Mouse (Mus musculus): ENCODE measurements around the gene Pphln1. TPM values are rescaled to one million over a fixed set of nuclear protein-coding genes. Genes with fewer than 3 reads are reported as not detected.

Gene Pphln1
- polyA plus RNA-seq, 1 experiment from 2014 or later: 43.3 TPM

- 63% methylated on average over 5 of the region's 5 CpGs for WGBS (ENCODE audit: insufficient replicate concordance)
- ATAC-seq (replicated peaks; ENCODE audit: insufficient number of reproducible peaks, low FRiP score, low TSS enrichment): no peak
Observed at GRCm38 (mm10) chr15:93381337-93381736, 16.8 kb upstream of the Pphln1 start.

DNA sequence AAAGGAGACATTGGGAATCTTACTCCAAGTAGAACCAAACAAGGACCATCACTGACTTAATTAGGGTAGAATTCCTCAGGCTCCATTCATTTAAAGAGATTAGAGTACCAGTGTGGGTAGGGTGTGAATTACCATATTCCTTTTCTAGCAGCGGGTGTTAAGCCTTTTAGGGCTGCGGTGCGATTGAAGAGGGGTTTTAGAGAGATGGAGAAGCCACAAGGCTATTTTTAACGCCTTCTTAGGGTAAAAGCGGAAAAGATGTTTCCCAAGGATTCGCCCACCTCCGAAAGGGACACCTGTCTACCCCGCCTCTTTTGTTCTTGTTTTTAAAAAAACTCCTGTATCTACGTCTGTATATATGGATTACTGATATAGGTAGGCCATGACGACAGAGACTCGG, 881 bp upstream of the Pphln1 start:
- H3K4me2 ChIP-seq: peak overlapping the region; percentile 77
- no peak overlapping the region for H3K27ac ChIP-seq (ENCODE audit: low read depth, low read length)
- peak overlapping the region; percentile 93 for H3K4me3 ChIP-seq (ENCODE audit: low read depth, low read length)
- WGBS (ENCODE audit: insufficient replicate concordance): 2% methylated on average over 11 of the region's 11 CpGs
- H3K4me1 ChIP-seq (ENCODE audit: control insufficient read depth, insufficient read depth, low read length): peaks cover 19% of the 10 kb centered on the region
- H3K27me3 ChIP-seq (ENCODE audit: control insufficient read depth, insufficient read depth, low read length): no peaks in the 10 kb centered on the region
- no peak for ATAC-seq (replicated peaks; ENCODE audit: insufficient number of reproducible peaks, low FRiP score, low TSS enrichment)
- peak overlapping the region; percentile 96 for H3K9ac ChIP-seq (ENCODE audit: low read depth, low read length)
- no peaks in the 10 kb centered on the region; the same call in 1 of the 2 replicates for H3K36me3 ChIP-seq (ENCODE audit: control insufficient read depth, insufficient read depth, low read length)
- no peaks in the 10 kb centered on the region for H3K9me3 ChIP-seq (replicated peaks; ENCODE audit: control insufficient read depth, low read length)

More at GRCm38 (mm10) chr15:93381337-93381736, 16.8 kb upstream of the Pphln1 start:
- Histone ChIP-seq H3K9ac (ENCODE audit: low read depth, low read length) (no peak overlapping the region), H3K9me3 (replicated peaks; ENCODE audit: control insufficient read depth, low read length) (no peaks in the 10 kb centered on the region), H3K36me3 (ENCODE audit: control insufficient read depth, insufficient read depth, low read length) (peaks cover 3% of the 10 kb centered on the region; the same call in 1 of the 2 replicates), H3K27ac (ENCODE audit: low read depth, low read length) (no peak overlapping the region), H3K4me3 (ENCODE audit: low read depth, low read length) (no peak overlapping the region), H3K27me3 (ENCODE audit: control insufficient read depth, insufficient read depth, low read length) (no peaks in the 10 kb centered on the region), H3K4me1 (ENCODE audit: control insufficient read depth, insufficient read depth, low read length) (no peaks in the 10 kb centered on the region), H3K4me2 (no peak overlapping the region)

GRCm38 (mm10) chr15:93398699-93399540, 770 bp downstream of the Pphln1 start:
- H3K4me1 ChIP-seq (ENCODE audit: control insufficient read depth, insufficient read depth, low read length): peaks cover 19% of the 10 kb centered on the region
- H3K27me3 ChIP-seq (ENCODE audit: control insufficient read depth, insufficient read depth, low read length): no peaks in the 10 kb centered on the region
- peak overlapping the region; percentile 77 for H3K4me2 ChIP-seq
- ATAC-seq (replicated peaks; ENCODE audit: insufficient number of reproducible peaks, low FRiP score, low TSS enrichment): 0 out of 2 replicates have a peak, but pooled peaks have one; percentile 3
- peak overlapping the region; percentile 93 for H3K4me3 ChIP-seq (ENCODE audit: low read depth, low read length)
- 3% methylated on average over 36 of the region's 36 CpGs for WGBS (ENCODE audit: insufficient replicate concordance)
- H3K27ac ChIP-seq (ENCODE audit: low read depth, low read length): peak overlapping the region; percentile 75
- no peaks in the 10 kb centered on the region for H3K9me3 ChIP-seq (replicated peaks; ENCODE audit: control insufficient read depth, low read length)
- peak overlapping the region; percentile 96 for H3K9ac ChIP-seq (ENCODE audit: low read depth, low read length)
- no peaks in the 10 kb centered on the region; the same call in 1 of the 2 replicates for H3K36me3 ChIP-seq (ENCODE audit: control insufficient read depth, insufficient read depth, low read length)

DNA sequence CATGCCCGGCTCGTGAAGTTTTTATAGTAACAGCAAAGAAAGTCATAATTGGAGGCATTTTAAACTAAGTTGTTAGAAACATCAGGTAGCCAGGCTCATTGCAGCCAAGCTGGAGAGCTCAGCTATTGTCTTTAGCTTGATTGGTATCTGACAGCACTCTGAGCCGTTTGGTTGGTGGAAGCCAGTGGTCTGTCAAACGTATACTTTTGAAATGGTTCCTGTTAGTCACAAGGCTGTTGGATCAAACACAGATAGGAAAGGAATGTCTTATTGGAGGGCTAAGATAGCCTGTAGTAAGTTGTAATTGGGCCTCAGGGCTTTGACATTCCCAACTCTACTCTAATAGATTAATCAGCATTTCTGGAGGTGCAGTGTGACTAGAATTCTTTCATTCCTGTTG, 3.3 kb downstream of the Pphln1 start:
- Histone ChIP-seq H3K4me2 (no peak overlapping the region), H3K9ac (ENCODE audit: low read depth, low read length) (no peak overlapping the region), H3K4me3 (ENCODE audit: low read depth, low read length) (no peak overlapping the region), H3K4me1 (ENCODE audit: control insufficient read depth, insufficient read depth, low read length) (peaks cover 19% of the 10 kb centered on the region), H3K36me3 (ENCODE audit: control insufficient read depth, insufficient read depth, low read length) (peaks cover 2% of the 10 kb centered on the region; the same call in 1 of the 2 replicates), H3K27ac (ENCODE audit: low read depth, low read length) (no peak overlapping the region), H3K9me3 (replicated peaks; ENCODE audit: control insufficient read depth, low read length) (no peaks in the 10 kb centered on the region), H3K27me3 (ENCODE audit: control insufficient read depth, insufficient read depth, low read length) (no peaks in the 10 kb centered on the region)
- 47% methylated on average over 4 of the region's 4 CpGs for WGBS (ENCODE audit: insufficient replicate concordance)
- ATAC-seq (replicated peaks; ENCODE audit: insufficient number of reproducible peaks, low FRiP score, low TSS enrichment): no peak

DNA sequence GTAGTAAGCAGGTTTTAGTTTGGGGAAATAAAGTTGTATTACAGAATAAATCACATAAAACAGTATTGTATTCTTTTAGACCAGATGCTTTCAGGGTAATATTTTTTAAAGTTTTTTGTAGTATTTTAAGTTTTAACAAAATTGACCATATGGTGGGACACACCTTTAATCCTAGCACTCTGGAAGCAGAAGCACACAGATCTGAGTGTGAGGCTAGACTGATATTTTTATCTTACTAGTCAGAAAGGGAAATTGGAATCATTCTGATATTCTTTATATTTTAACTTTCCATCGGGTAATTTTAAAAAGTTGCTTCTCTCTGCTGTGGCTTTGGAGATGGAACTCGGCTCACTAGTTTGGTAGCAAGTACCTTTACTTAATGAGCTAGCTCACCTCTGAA, 4.6 kb downstream of the Pphln1 start:
- Histone ChIP-seq H3K27ac (ENCODE audit: low read depth, low read length) (no peak overlapping the region), H3K4me3 (ENCODE audit: low read depth, low read length) (no peak overlapping the region), H3K9ac (ENCODE audit: low read depth, low read length) (no peak overlapping the region), H3K4me1 (ENCODE audit: control insufficient read depth, insufficient read depth, low read length) (peaks cover 9% of the 10 kb centered on the region), H3K4me2 (no peak overlapping the region), H3K27me3 (ENCODE audit: control insufficient read depth, insufficient read depth, low read length) (no peaks in the 10 kb centered on the region), H3K36me3 (ENCODE audit: control insufficient read depth, insufficient read depth, low read length) (peaks cover 3% of the 10 kb centered on the region; the same call in 1 of the 2 replicates), H3K9me3 (replicated peaks; ENCODE audit: control insufficient read depth, low read length) (no peaks in the 10 kb centered on the region)
- no peak for ATAC-seq (replicated peaks; ENCODE audit: insufficient number of reproducible peaks, low FRiP score, low TSS enrichment)
- WGBS (ENCODE audit: insufficient replicate concordance): 93% methylated on average over 2 of the region's 2 CpGs

DNA sequence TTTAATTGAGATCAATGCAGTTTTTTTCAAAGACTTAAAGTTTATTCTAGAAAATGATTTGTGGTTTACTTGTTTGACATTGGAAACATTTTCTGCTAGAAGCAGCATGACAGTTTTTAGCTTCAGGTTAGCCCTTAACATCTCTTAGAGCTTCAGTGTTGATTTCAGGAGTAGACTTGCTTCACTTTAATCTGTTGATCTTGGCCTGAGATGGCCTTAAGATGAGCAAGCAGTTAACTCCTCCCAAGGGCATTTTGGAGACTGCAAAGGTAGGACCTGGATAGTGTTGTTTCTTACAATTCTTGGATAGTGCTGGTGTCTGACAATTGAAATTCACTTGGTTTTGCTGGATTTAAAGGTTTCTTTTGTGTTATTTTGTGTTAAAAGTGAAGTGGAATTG, 6.7 kb downstream of the Pphln1 start:
- no peak overlapping the region for H3K9ac ChIP-seq (ENCODE audit: low read depth, low read length)
- no peak overlapping the region for H3K4me2 ChIP-seq
- H3K27me3 ChIP-seq (ENCODE audit: control insufficient read depth, insufficient read depth, low read length): no peaks in the 10 kb centered on the region
- H3K4me1 ChIP-seq (ENCODE audit: control insufficient read depth, insufficient read depth, low read length): peaks cover 2% of the 10 kb centered on the region; the same call in 1 of the 2 replicates
- H3K9me3 ChIP-seq (replicated peaks; ENCODE audit: control insufficient read depth, low read length): no peaks in the 10 kb centered on the region
- peaks cover 7% of the 10 kb centered on the region; the same call in 1 of the 2 replicates for H3K36me3 ChIP-seq (ENCODE audit: control insufficient read depth, insufficient read depth, low read length)
- no peak overlapping the region for H3K27ac ChIP-seq (ENCODE audit: low read depth, low read length)
- H3K4me3 ChIP-seq (ENCODE audit: low read depth, low read length): no peak overlapping the region
- ATAC-seq (replicated peaks; ENCODE audit: insufficient number of reproducible peaks, low FRiP score, low TSS enrichment): no peak

DNA sequence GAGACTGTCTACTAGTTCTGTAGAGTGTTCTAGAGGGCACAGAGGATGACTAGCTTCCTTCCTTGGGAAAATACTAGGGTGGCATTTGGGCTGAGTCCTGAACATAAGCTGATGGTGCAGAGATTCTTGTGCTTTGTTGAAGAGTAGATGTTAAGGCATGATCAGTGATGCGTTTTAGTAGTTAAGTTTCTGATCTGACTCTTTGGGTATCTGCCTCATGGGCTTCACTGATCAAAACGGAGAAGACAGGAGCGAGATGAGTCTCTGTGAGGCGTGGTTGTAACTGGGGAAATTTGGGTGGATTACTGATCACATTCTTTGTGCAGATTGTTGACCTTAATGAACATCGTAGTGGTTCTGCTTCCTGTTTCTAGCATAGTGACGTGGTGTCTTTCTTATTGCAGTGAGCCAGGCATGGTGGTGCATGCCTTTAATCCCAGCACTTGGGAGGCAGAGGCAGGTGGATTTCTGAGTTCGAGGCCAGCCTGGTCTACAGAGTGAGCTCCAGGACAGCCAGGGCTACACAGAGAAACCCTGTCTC, 7.4 kb downstream of the Pphln1 start:
- Histone ChIP-seq H3K4me3 (ENCODE audit: low read depth, low read length) (no peak overlapping the region), H3K4me2 (no peak overlapping the region), H3K9ac (ENCODE audit: low read depth, low read length) (no peak overlapping the region), H3K36me3 (ENCODE audit: control insufficient read depth, insufficient read depth, low read length) (peaks cover 7% of the 10 kb centered on the region; the same call in 1 of the 2 replicates), H3K9me3 (replicated peaks; ENCODE audit: control insufficient read depth, low read length) (no peaks in the 10 kb centered on the region), H3K27me3 (ENCODE audit: control insufficient read depth, insufficient read depth, low read length) (no peaks in the 10 kb centered on the region), H3K4me1 (ENCODE audit: control insufficient read depth, insufficient read depth, low read length) (no peaks in the 10 kb centered on the region), H3K27ac (ENCODE audit: low read depth, low read length) (no peak overlapping the region)
- ATAC-seq (replicated peaks; ENCODE audit: insufficient number of reproducible peaks, low FRiP score, low TSS enrichment): no peak
- 91% methylated on average over 7 of the region's 7 CpGs for WGBS (ENCODE audit: insufficient replicate concordance)

DNA sequence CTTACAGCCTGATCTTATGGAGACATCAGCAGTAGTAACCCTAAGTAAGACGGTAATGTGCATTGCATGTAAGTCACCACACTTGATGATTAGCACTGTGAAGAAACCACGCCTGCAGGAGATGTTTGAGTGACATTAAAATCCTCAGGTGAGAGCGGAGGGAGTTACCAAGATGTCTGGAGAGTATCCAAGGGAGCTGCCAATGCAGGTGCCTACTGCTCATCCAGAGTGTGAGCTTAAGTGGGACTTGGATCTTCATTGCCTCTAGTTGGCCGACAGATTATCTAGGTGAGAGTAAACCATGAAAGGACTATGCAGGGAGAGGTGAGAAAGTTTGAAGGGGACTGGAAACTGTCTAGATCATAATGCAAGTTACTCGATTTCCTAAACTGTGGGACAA, 8.3 kb downstream of the Pphln1 start:
- WGBS (ENCODE audit: insufficient replicate concordance): 91% methylated on average over 5 of the region's 5 CpGs
- ATAC-seq (replicated peaks; ENCODE audit: insufficient number of reproducible peaks, low FRiP score, low TSS enrichment): no peak
- H3K27ac ChIP-seq (ENCODE audit: low read depth, low read length): no peak overlapping the region
- H3K4me2 ChIP-seq: no peak overlapping the region
- no peaks in the 10 kb centered on the region for H3K4me1 ChIP-seq (ENCODE audit: control insufficient read depth, insufficient read depth, low read length)
- no peaks in the 10 kb centered on the region for H3K27me3 ChIP-seq (ENCODE audit: control insufficient read depth, insufficient read depth, low read length)
- peaks cover 11% of the 10 kb centered on the region; the same call in 1 of the 2 replicates for H3K36me3 ChIP-seq (ENCODE audit: control insufficient read depth, insufficient read depth, low read length)
- no peaks in the 10 kb centered on the region for H3K9me3 ChIP-seq (replicated peaks; ENCODE audit: control insufficient read depth, low read length)
- no peak overlapping the region for H3K9ac ChIP-seq (ENCODE audit: low read depth, low read length)
- no peak overlapping the region for H3K4me3 ChIP-seq (ENCODE audit: low read depth, low read length)

Data from heart, embryonic 11.5 days (tissue).